Mouse (Mus musculus): ENCODE results near the gene Hoxd10. TPM values are rescaled to one million over a fixed set of nuclear protein-coding genes. Genes with fewer than 3 reads are reported as not detected.

The Hoxd10 gene
- total and polyA plus RNA-seq, 3 experiments, result not detected

DNA sequence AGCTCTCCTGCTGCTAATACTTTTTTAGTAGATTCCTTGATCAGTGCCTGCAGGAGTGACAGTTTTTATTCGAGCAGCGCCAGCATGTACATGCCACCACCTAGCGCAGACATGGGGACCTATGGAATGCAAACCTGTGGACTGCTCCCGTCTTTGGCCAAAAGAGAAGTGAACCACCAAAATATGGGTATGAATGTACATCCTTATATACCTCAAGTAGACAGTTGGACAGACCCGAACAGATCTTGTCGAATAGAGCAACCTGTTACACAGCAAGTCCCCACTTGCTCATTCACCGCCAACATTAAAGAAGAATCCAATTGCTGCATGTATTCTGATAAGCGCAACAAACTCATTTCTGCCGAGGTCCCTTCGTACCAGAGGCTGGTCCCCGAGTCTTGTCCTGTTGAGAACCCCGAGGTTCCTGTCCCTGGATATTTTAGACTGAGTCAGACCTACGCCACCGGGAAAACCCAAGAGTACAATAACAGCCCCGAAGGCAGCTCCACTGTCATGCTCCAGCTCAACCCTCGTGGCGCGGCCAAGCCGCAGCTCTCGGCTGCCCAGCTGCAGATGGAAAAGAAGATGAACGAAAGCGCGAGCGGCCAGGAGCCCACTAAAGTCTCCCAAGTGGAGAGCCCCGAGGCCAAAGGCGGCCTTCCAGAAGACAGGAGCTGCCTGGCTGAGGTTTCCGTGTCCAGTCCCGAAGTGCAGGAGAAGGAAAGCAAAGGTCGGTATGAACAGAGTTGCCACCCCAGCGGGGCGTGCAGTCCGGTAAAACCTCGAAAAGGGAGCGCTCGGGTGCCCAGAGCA, 477 bp downstream of the Hoxd10 start:
- in situ Hi-C loops (cut with MboI; ENCODE audit: low pct_ligation_motif_present, low pct_unique_long_range_greater_than_20kb, low sequenced_read_pairs), result loop anchor here (10.0 to 25.0 kb wide), 2 partner anchors 453 to 620 kb away; no protein-coding TSS in a partner anchor

GRCm38 (mm10) chr2:74692808-74693431, 1.2 kb downstream of the Hoxd10 start:
- dilution Hi-C loops (cut with MboI; ENCODE audit: extremely low pct_ligation_motif_present, extremely low pct_unique_long_range_greater_than_20kb, low sequenced_read_pairs), result no loop called here
- Histone ChIP-seq H3K79me2 (replicated peaks; ENCODE audit: control insufficient read depth, extremely low read depth, insufficient read depth, poor library complexity, severe bottlenecking) (no peaks in the 10 kb centered on the region), H3K4me2 (ENCODE audit: insufficient read depth, low read depth, poor library complexity, severe bottlenecking) (no peak overlapping the region), H3K36me3 (replicated peaks in 1 of 2; ENCODE audit: control insufficient read depth in 1 of 2, insufficient read depth in 1 of 2, low read length in 1 of 2) (no peaks in the 10 kb centered on the region), H3K27ac (ENCODE audit: insufficient read depth, low read depth) (no peak overlapping the region), H3K9ac (ENCODE audit: insufficient read depth, low read depth) (no peak overlapping the region), H3K27me3 (replicated peaks) (no peaks in the 10 kb centered on the region), H3K4me1 (ENCODE audit: control insufficient read depth in 1 of 2, insufficient read depth in 2 of 2) (no peaks in the 10 kb centered on the region), H3K4me3 (replicated peaks in 1 of 3; ENCODE audit: low read depth in 2 of 3, low read length in 2 of 3, poor library complexity in 1 of 3) (no peak overlapping the region), H3K9me3 (replicated peaks; ENCODE audit: low read length) (peaks cover 15% of the 10 kb centered on the region)
- DNase-seq (ENCODE audit: extremely low read depth), result no peak
- TF ChIP-seq CHD2 (IDR thresholded peaks at IDR 0.05; ENCODE audit: low read length) (no peak), NRF1 (IDR thresholded peaks at IDR 0.05; ENCODE audit: low read depth, low read length) (no peak), POLR2A (IDR thresholded peaks at IDR 0.05; ENCODE audit: low read depth, low read length) (no peak), CHD1 (IDR thresholded peaks at IDR 0.05; ENCODE audit: low read depth, low read length) (no peak), USF2 (conservative IDR thresholded peaks at IDR 0.05; ENCODE audit: low read depth, low read length) (no peak), SIN3A (IDR thresholded peaks at IDR 0.05; ENCODE audit: low read length) (no peak), TCF12 (IDR thresholded peaks at IDR 0.05; ENCODE audit: low read depth, low read length) (no peak), ZKSCAN1 (IDR thresholded peaks at IDR 0.05; ENCODE audit: borderline replicate concordance, low read depth, low read length) (no peak), GABPA (IDR thresholded peaks at IDR 0.05; ENCODE audit: insufficient replicate concordance, low read depth, low read length) (no peak), JUND (conservative IDR thresholded peaks at IDR 0.05; ENCODE audit: low read depth, low read length) (no peak), EP300 (IDR thresholded peaks at IDR 0.05; ENCODE audit: low read length) (no peak), MAZ (IDR thresholded peaks at IDR 0.05; ENCODE audit: low read depth, low read length) (no peak), JUN (IDR thresholded peaks at IDR 0.05; ENCODE audit: insufficient read depth, low read depth, low read length) (no peak)
- in situ Hi-C loops (cut with MboI; ENCODE audit: low pct_ligation_motif_present, low pct_unique_long_range_greater_than_20kb, low sequenced_read_pairs), result loop anchor here (10.0 to 25.0 kb wide), 2 partner anchors 452 to 619 kb away; no protein-coding TSS in a partner anchor

More for the DNA sequence above, 477 bp downstream of the Hoxd10 start:
- Histone ChIP-seq H3K4me2 (ENCODE audit: insufficient read depth, low read depth, poor library complexity, severe bottlenecking) (no peak overlapping the region), H3K27ac (ENCODE audit: insufficient read depth, low read depth) (no peak overlapping the region), H3K4me3 (replicated peaks in 1 of 3; ENCODE audit: low read depth in 2 of 3, low read length in 2 of 3, poor library complexity in 1 of 3) (no peak overlapping the region), H3K9ac (ENCODE audit: insufficient read depth, low read depth) (no peak overlapping the region), H3K9me3 (replicated peaks; ENCODE audit: low read length) (peaks cover 15% of the 10 kb centered on the region), H3K36me3 (replicated peaks in 1 of 2; ENCODE audit: control insufficient read depth in 1 of 2, insufficient read depth in 1 of 2, low read length in 1 of 2) (no peaks in the 10 kb centered on the region), H3K4me1 (ENCODE audit: control insufficient read depth in 1 of 2, insufficient read depth in 2 of 2) (no peaks in the 10 kb centered on the region), H3K79me2 (replicated peaks; ENCODE audit: control insufficient read depth, extremely low read depth, insufficient read depth, poor library complexity, severe bottlenecking) (no peaks in the 10 kb centered on the region), H3K27me3 (replicated peaks) (no peaks in the 10 kb centered on the region)
- dilution Hi-C loops (cut with MboI; ENCODE audit: extremely low pct_ligation_motif_present, extremely low pct_unique_long_range_greater_than_20kb, low sequenced_read_pairs), result no loop called here
- DNase-seq (ENCODE audit: extremely low read depth), result no peak
- no peak for TF ChIP-seq EP300 (IDR thresholded peaks at IDR 0.05; ENCODE audit: low read length)
